Mouse (Mus musculus) left cerebral cortex, postnatal 36 days (tissue): ENCODE data around the gene Ror2. TPM values are rescaled to one million over a fixed set of nuclear protein-coding genes. Genes with fewer than 3 reads are reported as not detected.

Experiments used
- DNase-seq, 2 experiments: peaks; one replicate each; pipeline ENCODE4 v3.0.0; 2021 to 2022; ENCODE audit warnings: low spot score in 2 of 2, mixed read lengths in 1 of 2
- intact Hi-C: fragments of 180-260 bp; cut with DNase I; formaldehyde crosslinking; loops from one replicate; pipeline ENCODE4 v1.15.1; 2025
- total RNA-seq, 2 experiments: library from RNA; stranded (reverse); gene quantifications; 2 replicates each; pipeline ENCODE4 v1.2.3; 2021

Gene Ror2
- total RNA-seq, 2 experiments from 2014 or later, result 1.3 to 1.5 TPM

GRCm38 (mm10) chr13:53163060-53163459 lies 122.9 kb downstream of the Ror2 start:
- DNase-seq, result no peak
- intact Hi-C loops, result no loop called here

GRCm38 (mm10) chr13:53159501-53159900 lies 126.4 kb downstream of the Ror2 start:
- no peak for DNase-seq
- intact Hi-C loops, result no loop called here

- no peak for DNase-seq
- intact Hi-C loops, result no loop called here
These were observed 127.4 kb downstream of the Ror2 start for GRCm38 (mm10) chr13:53158405-53159005.

DNA sequence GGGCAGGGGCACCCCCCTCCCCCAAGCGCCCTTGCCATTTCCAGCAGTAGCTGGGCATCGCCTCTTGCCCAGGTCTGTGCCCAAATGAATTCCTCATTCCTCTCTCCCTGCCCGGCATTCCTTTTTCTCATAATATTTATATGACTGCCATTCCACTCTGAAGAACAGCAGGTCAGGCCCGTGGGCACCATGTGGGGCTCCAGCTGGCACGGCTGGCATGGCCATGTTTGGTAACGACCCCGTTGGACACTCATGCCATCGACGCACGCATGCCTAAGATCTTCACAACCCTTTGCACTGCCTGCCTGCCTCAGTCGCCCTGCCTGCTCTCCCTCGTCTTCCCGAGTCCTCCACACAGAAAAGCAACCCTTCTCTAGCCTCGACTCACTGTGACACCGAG lies 129.0 kb downstream of the Ror2 start:
- intact Hi-C loops, result no loop called here
- DNase-seq, result no peak

DNA sequence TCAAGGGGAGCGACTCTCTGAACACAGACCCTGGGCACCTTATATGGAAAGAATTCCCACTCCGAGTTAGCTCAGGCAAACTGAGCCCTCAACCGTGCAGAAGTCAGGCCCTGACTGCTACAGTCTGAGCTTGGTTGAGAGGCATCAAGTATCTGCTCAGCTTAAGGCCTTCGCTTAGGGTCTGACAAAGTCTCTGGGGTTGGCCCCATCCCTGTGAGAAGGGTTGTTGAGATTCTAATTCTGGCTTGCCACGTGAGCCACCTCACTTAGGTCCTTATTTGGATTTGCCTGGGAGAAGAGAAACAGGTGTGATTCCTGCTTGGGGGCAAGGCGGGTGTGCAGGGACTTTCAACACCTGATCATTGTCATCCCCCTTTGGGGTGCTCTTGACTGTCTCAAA lies 129.6 kb downstream of the Ror2 start:
- no peak for DNase-seq
- intact Hi-C loops, result no loop called here

DNA sequence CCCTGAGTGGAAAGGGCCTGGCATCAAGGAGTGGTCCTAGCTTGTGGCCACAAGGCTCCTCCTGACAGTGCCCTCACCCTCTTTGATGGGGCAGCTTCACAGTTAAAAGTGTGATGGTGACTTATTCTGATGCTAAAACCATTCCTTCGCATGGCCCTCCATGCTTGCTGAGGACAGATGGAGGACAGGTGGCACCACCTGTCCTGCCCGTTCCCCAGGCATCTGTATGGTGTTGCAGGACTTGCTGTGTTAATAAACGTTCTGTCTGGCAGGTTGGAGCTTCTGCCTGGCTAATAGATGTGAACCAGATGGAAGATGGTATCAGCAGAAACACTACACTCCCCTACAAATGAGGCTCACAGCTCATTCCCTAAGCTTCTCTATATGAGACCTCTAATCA lies 140.4 kb downstream of the Ror2 start:
- DNase-seq, result no peak
- intact Hi-C loops, result no loop called here

DNA sequence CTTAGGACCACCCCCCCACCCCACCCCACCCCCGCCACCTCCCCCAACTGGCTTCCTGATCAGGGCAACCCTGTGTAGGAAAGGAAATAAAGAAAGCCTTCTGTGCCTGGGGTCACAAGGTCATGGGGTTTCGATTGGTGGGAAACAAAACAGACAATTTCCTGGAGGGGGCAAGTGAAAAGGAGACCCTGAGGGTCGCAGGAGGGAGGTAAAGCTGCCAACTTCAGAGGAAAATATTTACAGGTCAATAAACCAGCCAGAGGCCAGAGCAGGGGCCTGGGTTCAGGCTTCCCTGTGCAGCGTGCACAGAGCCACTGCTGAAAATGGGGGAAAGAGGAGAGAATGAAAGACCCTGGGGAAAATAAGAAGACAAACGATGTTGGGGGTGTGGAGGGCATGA lies 142.8 kb downstream of the Ror2 start:
- no peak for DNase-seq
- intact Hi-C loops, result no loop called here

GRCm38 (mm10) chr13:53142268-53142667 lies 143.7 kb downstream of the Ror2 start:
- intact Hi-C loops, result no loop called here
- DNase-seq, result no peak

DNA sequence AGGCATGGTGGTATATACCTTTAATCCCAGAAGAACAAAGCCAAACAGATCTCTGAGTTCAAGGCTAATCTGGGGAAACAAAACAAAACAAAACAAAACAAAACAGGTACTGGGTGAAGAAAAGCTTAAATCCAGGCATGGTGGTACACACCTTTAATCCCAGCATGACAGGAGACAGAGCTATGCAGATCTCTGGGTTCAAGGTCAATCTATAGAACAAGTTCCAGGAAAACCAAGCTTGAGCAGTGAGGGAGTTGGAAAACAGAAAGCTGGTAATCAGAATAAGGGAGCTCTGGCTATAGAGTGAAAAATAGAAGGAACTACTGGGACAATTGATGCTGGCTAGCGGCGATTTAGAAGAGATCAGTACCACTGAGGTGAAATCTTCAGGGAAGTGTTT lies 145.6 kb downstream of the Ror2 start:
- intact Hi-C loops, result no loop called here
- DNase-seq, result no peak

DNA sequence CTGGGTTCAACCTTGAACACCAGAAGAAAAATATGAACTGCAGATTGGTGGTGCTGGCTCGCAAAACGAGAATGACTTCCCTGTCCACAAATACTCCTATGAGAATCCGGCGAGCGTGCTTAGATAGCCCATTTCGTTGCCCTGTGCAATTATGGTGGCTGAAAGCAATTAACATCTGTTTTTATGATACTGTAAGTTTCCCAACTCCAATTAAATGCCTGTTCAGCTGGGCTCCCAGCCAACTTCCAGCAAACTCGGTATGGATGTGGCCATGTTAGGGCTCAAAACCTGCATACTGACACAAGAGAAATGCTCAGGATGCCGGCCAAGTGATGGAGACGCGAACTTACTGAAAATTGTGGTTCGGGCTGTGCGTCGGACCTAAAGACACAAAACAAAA lies 155.4 kb downstream of the Ror2 start:
- intact Hi-C loops, result no loop called here
- no peak for DNase-seq

GRCm38 (mm10) chr13:53130032-53130431 lies 155.9 kb downstream of the Ror2 start:
- intact Hi-C loops, result no loop called here

DNA sequence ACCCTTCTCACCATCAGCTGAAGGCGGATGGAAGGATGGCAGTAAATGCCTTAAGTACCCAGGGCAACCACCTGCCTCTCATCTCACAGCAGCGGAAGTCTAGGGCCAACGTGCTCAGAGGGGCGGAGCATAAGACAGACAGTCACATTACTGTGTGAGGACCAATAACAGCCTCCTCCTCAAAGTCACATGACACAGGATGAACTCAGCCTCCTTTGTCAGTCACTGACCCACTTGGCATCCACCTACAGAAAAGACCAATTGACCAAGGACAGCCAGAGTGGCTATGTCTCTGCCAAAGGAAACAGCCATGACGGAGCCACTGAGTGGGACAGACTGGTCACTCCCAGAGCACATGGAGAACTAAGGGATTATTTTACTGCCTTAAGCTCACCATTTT lies 160.3 kb downstream of the Ror2 start:
- intact Hi-C loops, result no loop called here

More at GRCm38 (mm10) chr13:53130032-53130431, 155.9 kb downstream of the Ror2 start:
- no peak for DNase-seq

GRCm38 (mm10) chr13:53122085-53122484 lies 163.8 kb downstream of the Ror2 start:
- no peak for DNase-seq
- intact Hi-C loops, result loop anchor here (5.0 kb wide), 1 partner anchor 165 kb away; the partner anchor contains the start of gene Ror2

More for the DNA sequence above, 160.3 kb downstream of the Ror2 start:
- no peak for DNase-seq

DNA sequence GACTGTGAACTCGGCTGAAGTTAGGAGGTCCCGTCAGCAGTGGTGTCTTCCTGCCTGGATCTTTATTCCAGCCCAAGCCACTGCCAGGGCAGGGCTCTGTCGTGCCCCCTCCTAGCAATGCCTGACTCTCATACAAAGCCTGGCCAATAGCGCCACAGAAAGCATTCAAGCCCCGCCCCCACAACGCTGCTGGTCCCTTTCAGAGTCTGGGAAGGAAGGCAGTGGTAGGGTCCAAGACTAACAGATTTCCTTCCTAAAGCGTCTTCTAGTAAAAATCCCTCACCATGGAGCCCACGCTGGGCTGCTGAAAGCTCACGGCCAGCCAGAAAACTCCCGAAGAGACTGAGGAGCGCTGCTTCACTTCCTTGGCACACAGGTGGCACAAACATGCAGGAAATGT lies 165.0 kb downstream of the Ror2 start:
- intact Hi-C loops, result loop anchor here (5.0 kb wide), 1 partner anchor 166 kb away; the partner anchor contains the start of gene Ror2
- DNase-seq, result no peak

GRCm38 (mm10) chr13:53119586-53120426 lies 166.1 kb downstream of the Ror2 start:
- DNase-seq, result peak; percentile 52 to 75
- intact Hi-C loops, result loop anchor here (1.0 to 5.0 kb wide), 3 partner anchors 167 to 236 kb away; partner anchors contain the start of gene Ror2

GRCm38 (mm10) chr13:53118398-53118797 lies 167.5 kb downstream of the Ror2 start:
- intact Hi-C loops, result loop anchor here (5.0 kb wide), 1 partner anchor 189 kb away; no protein-coding TSS in a partner anchor
- DNase-seq, result no peak

- no peak for DNase-seq
- intact Hi-C loops, result loop anchor here (5.0 kb wide), 1 partner anchor 189 kb away; no protein-coding TSS in a partner anchor
These were observed 168.0 kb downstream of the Ror2 start for GRCm38 (mm10) chr13:53117921-53118320.

DNA sequence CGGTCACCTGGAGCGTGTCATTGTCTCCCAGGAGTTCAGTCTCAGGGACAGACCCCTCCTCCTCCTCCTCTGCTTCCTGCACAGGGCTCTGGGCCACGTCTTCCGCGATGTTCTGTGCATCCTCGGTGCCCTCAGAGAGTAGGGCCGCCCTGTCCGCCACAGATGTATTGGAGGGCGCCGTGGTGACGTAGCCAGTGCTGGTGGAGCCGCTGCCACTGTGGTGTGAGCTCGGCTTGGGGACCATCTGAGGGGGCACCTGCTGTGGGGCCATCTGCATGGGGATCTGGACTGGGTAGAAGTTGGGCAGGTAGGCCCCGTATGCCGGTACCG lies 175.7 kb downstream of the Ror2 start:
- intact Hi-C loops, result no loop called here
- no peak for DNase-seq

DNA sequence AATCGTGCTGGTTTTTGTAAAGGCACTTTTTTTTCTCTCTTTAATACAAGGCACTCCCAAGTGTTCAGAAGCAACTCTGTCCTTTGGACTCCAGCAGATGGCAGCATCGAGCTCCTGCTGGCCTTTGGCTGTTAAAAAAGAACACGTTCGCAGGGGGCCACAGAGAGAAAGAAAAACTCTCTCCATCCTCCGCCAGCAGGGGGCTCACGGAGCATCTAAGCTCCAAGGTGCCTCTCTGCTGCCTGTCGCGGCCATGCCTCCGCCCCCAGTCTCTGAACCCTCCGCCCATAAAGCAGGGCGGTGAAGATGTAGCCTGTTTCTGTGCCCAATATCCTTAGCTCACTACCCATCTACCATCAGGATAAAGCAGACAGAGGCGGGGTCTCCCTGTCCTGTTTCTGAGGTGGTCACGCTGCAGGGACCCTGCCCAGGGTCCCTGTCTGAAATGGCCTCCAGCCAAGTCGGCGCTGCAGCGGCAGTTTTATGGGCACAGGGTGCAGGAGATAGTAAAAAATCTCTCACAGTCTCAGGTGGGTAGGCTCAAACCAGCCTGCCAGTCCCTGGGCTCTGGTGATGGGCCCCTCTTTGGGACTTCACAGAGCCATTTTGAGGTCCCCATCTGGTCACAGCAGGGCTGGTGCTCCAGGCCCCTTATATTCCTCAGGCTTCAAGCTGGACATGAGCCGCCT lies 176.2 kb downstream of the Ror2 start:
- DNase-seq, result peak; percentile 88 to 90
- intact Hi-C loops, result loop anchor here (2.0 to 5.0 kb wide), 2 partner anchors 247 to 318 kb away; no protein-coding TSS in a partner anchor

GRCm38 (mm10) chr13:53106676-53107075 lies 179.2 kb downstream of the Ror2 start:
- DNase-seq, result no peak
- intact Hi-C loops, result loop anchor here (5.0 kb wide), 1 partner anchor 321 kb away; no protein-coding TSS in a partner anchor
